Mouse (Mus musculus) CH12.LX (cell line): Measurements from ENCODE around the gene Frmd4a.

Experiments used
- BHLHE40 ChIP-seq: IDR thresholded peaks from 2 replicates; pipeline ENCODE4 v1.6.1; 2011; ENCODE audit warnings: mild to moderate bottlenecking, low read depth, low read length, improper control_type of control experiment
- NELFE ChIP-seq: IDR thresholded peaks from 2 replicates; pipeline ENCODE4 v1.6.1; 2011; ENCODE audit warnings: low read depth, low read length, improper control_type of control experiment
- SMC3 ChIP-seq: IDR thresholded peaks from 2 replicates; pipeline ENCODE4 v1.6.1; 2011; ENCODE audit warnings: low read depth, low read length, improper control_type of control experiment

- TF ChIP-seq NELFE (no peak), BHLHE40 (no peak), SMC3 (no peak)
Observed at GRCm38 (mm10) chr2:4510208-4511079, 492.9 kb downstream of the Frmd4a start.
